Mouse (Mus musculus): ENCODE measurements around the gene Med22.

Gene Med22

DNA sequence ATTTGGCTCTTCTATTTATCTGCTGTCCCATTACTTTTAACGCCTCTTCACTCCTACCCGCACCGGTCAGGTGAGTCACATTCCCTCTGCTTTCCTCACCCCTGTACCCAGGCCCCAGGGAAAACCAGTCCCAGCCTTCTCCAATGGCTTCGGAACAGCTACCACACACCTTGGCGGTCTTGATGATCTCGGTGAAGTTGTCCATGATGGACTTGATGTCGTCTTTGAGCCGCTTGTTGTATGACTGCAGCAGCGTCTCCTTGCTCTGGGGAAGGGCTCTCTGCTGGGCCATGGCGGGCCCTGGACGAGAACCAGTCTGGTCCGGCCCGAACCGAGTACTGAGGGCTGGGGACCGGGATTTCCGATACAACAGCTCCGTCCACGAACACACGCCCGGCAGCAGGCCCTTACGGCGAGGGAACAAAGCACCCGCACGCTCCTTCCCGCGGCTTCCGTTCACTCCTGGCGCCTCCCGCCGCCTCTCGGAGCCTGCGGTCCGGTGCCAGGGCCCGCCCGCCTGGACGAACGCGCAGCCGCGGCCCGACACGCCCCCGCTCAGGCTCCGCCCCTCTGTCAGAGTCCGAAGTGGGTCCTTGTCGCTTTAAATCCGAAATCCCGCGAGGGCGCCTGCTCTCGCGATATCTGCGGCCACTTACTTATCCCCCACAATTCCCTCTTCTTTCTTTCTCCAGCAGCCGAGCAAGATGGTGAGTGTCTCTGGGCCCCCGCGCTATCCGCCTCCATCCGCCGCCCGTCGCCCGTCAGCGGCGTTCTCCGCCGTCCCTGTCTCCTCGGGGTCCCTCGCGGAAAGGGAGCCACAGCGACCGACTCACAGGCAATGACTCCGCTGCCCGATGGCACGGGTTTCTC lies at the start of gene Med22, which contains the start of gene Rpl7a:
TSS of gene Med22 (minus strand) at position 554 of the 870 bp plus-strand sequence.
TSS of gene Rpl7a (plus strand) at position 641 of the 870 bp plus-strand sequence.
- in situ Hi-C loops (cut with MboI; ENCODE audit: low pct_unique_long_range_greater_than_20kb in 1 of 2, low sequenced_read_pairs in 2 of 2, unreplicated experiment in 1 of 2) = no loop called here

DNA sequence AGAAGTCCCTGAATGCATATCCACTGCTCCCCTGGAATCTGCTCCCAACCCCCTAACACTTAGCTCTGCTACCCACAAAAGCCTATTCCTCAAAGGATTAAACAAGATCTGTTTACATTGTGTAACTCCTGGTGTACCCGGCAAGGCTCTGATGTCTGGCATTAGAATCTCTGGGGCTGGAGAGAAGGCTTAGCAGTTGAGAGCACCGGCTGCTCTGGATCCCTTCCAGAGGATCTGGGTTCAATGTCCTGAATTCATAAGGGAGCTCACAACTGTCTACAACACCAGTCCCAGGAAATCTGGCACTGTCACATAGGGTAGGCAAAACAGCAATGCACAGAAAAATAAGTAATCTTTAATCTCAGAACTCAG lies 47.0 kb upstream of the Med22 start:
- in situ Hi-C loops (cut with MboI; ENCODE audit: low pct_unique_long_range_greater_than_20kb in 1 of 2, low sequenced_read_pairs in 2 of 2, unreplicated experiment in 1 of 2) = no loop called here

DNA sequence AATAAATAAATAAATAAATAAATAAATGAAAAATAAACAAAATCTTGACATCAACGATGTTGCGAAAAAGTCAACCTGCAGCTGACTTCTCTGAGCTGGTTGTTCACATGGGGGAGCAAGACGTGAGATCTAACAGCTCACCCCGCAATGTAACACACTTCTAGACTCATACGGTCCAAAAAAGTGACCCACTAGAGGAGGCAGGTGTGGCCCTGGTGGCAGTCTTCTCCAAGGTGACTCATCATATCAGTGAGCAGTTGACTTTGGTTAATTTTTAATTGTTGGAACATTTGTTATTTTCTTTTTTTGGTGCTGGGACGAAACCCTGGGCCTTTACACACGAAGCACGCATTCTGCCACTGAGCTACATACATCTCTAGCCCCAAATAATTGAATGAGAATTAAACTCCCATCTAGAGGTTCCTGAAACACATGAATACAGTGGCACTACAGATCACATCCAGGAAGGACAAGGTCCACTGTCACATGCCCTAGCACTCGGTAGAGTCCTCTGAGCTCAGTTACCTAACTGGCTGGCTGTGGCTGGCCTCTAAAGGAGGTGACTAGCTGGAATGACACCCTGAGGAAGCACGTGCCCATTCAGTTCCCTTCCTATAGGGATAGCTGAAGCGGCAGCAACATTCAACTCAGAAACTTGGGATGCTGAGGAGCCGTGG lies 46.5 kb upstream of the Med22 start:
- in situ Hi-C loops (cut with MboI; ENCODE audit: low pct_unique_long_range_greater_than_20kb in 1 of 2, low sequenced_read_pairs in 2 of 2, unreplicated experiment in 1 of 2) = no loop called here

GRCm38 (mm10) chr2:26954735-26955395 lies 44.4 kb upstream of the Med22 start:
- in situ Hi-C loops (cut with MboI; ENCODE audit: low pct_unique_long_range_greater_than_20kb in 1 of 2, low sequenced_read_pairs in 2 of 2, unreplicated experiment in 1 of 2) = no loop called here

DNA sequence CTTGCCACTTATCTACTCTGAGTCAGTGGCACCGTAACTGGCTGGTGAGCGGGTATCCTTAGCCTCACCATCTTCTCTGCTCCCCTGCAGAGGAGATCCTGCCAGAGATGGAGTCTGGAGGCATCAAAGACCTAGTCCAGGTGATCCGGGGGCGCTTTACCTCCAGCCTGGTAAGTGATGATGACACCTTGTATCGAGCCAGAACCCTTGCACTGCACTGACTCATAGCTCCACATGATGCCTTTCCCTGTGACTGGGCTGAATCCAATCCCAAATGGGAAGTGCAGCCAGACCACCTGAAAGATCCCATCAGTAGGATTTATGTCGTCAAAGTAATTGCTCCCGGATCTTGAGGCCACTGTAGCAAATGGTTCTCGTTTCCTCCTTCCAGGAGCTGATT lies 42.4 kb upstream of the Med22 start:
- in situ Hi-C loops (cut with MboI; ENCODE audit: low pct_unique_long_range_greater_than_20kb in 1 of 2, low sequenced_read_pairs in 2 of 2, unreplicated experiment in 1 of 2) = no loop called here

- in situ Hi-C loops (cut with MboI; ENCODE audit: low pct_unique_long_range_greater_than_20kb in 1 of 2, low sequenced_read_pairs in 2 of 2, unreplicated experiment in 1 of 2) = no loop called here
Measured at GRCm38 (mm10) chr2:26952193-26952592, 41.7 kb upstream of the Med22 start.

DNA sequence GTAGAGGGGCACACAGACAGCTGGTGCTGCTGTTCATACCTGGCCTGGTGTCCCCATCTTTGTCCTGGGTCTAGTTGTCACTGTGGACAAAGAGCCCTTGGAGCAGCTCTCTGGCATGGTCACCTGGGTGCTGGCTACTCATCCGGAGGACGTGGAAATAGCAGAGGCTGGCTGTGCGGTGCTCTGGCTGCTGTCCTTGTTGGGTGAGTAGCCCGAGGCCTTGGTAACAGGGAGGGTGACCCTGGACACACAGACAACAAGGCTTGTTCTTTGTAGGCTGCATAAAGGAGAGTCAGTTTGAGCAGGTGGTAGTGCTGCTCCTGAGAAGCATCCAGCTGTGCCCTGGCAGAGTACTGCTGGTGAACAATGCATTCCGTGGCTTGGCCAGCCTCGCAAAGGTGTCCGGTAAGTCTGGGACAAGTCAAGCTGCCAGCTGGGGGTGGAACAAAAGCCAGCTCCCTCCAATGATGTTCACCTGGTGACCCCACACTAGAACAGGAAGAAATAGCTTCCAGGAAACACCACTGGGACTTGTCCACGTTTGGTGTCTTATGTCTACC lies 40.9 kb upstream of the Med22 start:
- in situ Hi-C loops (cut with MboI; ENCODE audit: low pct_unique_long_range_greater_than_20kb in 1 of 2, low sequenced_read_pairs in 2 of 2, unreplicated experiment in 1 of 2) = no loop called here

DNA sequence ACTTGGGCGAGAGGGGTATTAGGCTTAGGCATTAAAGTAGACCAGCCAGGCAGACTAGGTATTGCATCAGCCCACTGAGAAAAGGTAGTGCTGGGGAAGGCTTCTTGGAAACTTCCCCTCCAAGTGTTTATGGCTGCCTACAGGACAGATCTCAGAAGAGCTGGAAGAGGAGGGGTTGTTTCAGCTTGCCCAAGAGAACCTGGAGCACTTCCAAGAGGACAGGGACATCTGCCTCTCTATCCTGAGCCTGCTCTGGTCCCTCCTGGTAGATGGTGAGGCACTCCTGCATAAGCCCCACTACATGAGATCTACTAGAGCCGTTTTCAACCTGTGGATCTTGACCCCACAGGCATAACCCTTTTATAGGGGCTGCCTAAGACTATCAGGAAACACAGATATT lies 39.9 kb upstream of the Med22 start:
- in situ Hi-C loops (cut with MboI; ENCODE audit: low pct_unique_long_range_greater_than_20kb in 1 of 2, low sequenced_read_pairs in 2 of 2, unreplicated experiment in 1 of 2) = no loop called here

GRCm38 (mm10) chr2:26943253-26943652 lies 32.8 kb upstream of the Med22 start:
- in situ Hi-C loops (cut with MboI; ENCODE audit: low pct_unique_long_range_greater_than_20kb in 1 of 2, low sequenced_read_pairs in 2 of 2, unreplicated experiment in 1 of 2) = no loop called here

GRCm38 (mm10) chr2:26941539-26941938 lies 31.1 kb upstream of the Med22 start:
- in situ Hi-C loops (cut with MboI; ENCODE audit: low pct_unique_long_range_greater_than_20kb in 1 of 2, low sequenced_read_pairs in 2 of 2, unreplicated experiment in 1 of 2) = no loop called here

GRCm38 (mm10) chr2:26936425-26936824 lies 25.9 kb upstream of the Med22 start:
- in situ Hi-C loops (cut with MboI; ENCODE audit: low pct_unique_long_range_greater_than_20kb in 1 of 2, low sequenced_read_pairs in 2 of 2, unreplicated experiment in 1 of 2) = no loop called here

DNA sequence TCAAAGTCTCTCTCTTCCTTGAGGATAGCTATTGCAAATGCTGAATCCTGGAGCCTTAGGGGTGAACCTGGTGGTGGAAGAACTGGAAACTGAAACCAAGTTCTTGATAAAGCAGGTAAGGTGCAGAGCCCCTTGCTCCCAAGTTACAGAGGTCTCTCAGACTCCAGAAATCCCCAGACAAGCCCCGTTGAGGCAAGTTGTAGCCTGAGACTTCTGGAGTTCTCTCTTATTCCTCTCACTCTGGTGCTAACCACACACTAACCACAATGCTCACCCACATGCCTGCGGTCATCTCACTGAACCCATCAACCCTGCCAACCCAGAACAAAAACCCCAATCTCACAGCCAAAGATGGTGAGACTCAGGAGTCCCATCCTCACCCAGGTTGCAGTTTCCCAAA lies 24.8 kb upstream of the Med22 start:
- in situ Hi-C loops (cut with MboI; ENCODE audit: low pct_unique_long_range_greater_than_20kb in 1 of 2, low sequenced_read_pairs in 2 of 2, unreplicated experiment in 1 of 2) = no loop called here

GRCm38 (mm10) chr2:26933304-26934055 lies 23.0 kb upstream of the Med22 start, which contains the start of the genes Surf4 and Stkld1:
Gene Surf4 (minus strand): TSS chr2:26933928.
Gene Stkld1 (plus strand): TSS chr2:26934047.
- in situ Hi-C loops (cut with MboI; ENCODE audit: low pct_unique_long_range_greater_than_20kb in 1 of 2, low sequenced_read_pairs in 2 of 2, unreplicated experiment in 1 of 2) = no loop called here

DNA sequence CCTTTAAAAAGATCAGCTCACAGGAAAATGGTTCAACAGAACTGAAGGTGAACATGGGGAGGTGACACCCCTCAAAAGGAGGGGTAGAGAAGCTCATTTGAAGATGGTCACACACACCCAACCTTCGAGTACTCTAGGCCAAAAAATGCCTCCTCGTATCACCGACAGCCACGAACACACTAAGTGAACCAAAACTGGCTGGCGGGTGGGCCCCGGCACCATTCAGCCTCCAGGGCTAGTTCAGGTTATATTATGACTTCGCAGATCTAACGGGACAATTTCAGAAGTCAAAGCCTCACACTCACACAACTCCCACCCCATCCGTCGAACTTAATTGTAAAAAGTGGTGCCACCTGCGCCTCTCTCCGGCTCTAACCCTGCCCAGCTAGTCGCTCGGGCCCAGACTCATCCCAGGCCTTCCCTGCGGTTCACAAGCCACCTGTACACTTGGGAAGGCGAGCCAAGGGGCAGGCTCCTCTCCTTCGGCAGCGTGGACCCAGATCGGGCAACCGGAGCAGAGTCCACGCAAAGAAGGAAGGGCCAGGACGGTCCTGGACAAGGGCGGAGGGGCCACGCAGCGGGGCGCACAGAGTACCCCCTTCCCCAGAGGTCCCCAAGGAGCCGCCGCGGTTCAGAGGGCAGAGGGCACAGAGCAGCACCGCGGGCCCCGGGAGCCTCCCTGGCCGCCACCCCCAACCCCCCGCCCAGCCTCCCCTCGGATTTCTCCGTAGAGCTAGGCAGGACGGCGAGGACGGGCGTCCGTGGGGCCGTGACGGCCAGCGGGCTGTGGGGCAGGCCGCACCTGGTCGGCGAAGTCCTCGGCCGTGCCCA lies 22.2 kb upstream of the Med22 start:
- in situ Hi-C loops (cut with MboI; ENCODE audit: low pct_unique_long_range_greater_than_20kb in 1 of 2, low sequenced_read_pairs in 2 of 2, unreplicated experiment in 1 of 2) = no loop called here

DNA sequence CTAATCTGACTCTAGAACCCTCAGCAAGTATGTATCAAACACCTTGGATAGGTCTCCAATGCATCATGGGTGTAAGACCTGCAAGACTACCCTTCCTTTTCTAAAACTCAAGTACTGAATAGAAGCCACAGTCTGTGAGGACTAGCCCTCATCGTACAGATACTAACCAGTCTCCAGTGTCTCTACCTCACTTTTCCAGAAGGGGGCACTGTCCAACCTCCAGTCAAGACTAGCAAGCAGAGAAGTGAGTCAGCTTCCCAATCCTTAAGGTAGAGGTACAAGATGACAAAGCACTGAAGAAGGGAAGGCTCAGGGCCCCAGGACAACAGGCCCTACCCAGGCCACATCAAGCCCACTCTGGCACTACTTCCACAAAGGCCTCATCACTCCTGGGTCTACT lies 19.9 kb upstream of the Med22 start:
- in situ Hi-C loops (cut with MboI; ENCODE audit: low pct_unique_long_range_greater_than_20kb in 1 of 2, low sequenced_read_pairs in 2 of 2, unreplicated experiment in 1 of 2) = no loop called here

- in situ Hi-C loops (cut with MboI; ENCODE audit: low pct_unique_long_range_greater_than_20kb in 1 of 2, low sequenced_read_pairs in 2 of 2, unreplicated experiment in 1 of 2) = no loop called here
Measured at GRCm38 (mm10) chr2:26927745-26928476, 17.4 kb upstream of the Med22 start.

- in situ Hi-C loops (cut with MboI; ENCODE audit: low pct_unique_long_range_greater_than_20kb in 1 of 2, low sequenced_read_pairs in 2 of 2, unreplicated experiment in 1 of 2) = no loop called here
Measured at GRCm38 (mm10) chr2:26921784-26922183, 11.3 kb upstream of the Med22 start.

All from mouse embryonic stem cell (cell line).